Mouse (Mus musculus): ENCODE data around the gene Zdhhc16.

GRCm38 (mm10) chr19:41895460-41896318 is 37.6 kb upstream of the Zdhhc16 start, which contains the start of gene Rrp12:
- TF ChIP-seq CTCF (IDR thresholded peaks at IDR 0.05; ENCODE audit: low read depth, low read length) (no peak), GATA1 (IDR thresholded peaks at IDR 0.05; ENCODE audit: borderline replicate concordance, low read length) (no peak)

Measured in G1E (cell line).